Mouse (Mus musculus): ENCODE measurements around the gene Baz1b.
"Not testable (repeated sequence)": the region's sequence is repeated elsewhere in the genome, so short reads cannot be mapped to it uniquely, and the experiment has no call there.

The Baz1b gene

GRCm38 (mm10) chr5:135180796-135181195, 6.3 kb upstream of the Baz1b start:
- DNase-seq: no peak

- DNase-seq: no peak
Measured at GRCm38 (mm10) chr5:135181776-135182175, 5.3 kb upstream of the Baz1b start.

- DNase-seq: no peak
Measured at GRCm38 (mm10) chr5:135183131-135183861, 3.8 kb upstream of the Baz1b start.

- DNase-seq: no peak
Measured at GRCm38 (mm10) chr5:135185016-135185415, 2.0 kb upstream of the Baz1b start.

- peak; percentile 21 to 33 for DNase-seq
Measured at GRCm38 (mm10) chr5:135185596-135185995, 1.5 kb upstream of the Baz1b start.

- no peak for DNase-seq
Measured at GRCm38 (mm10) chr5:135186231-135186620, 838 bp upstream of the Baz1b start.

GRCm38 (mm10) chr5:135187349-135188213, 517 bp downstream of the Baz1b start:
- DNase-seq: no peak

- DNase-seq: no peak
Measured at GRCm38 (mm10) chr5:135188214-135188554, 1.1 kb downstream of the Baz1b start.

GRCm38 (mm10) chr5:135189281-135190022, 2.4 kb downstream of the Baz1b start:
- no peak for DNase-seq

GRCm38 (mm10) chr5:135191620-135192019, 4.6 kb downstream of the Baz1b start:
- DNase-seq: peak; percentile 44 to 57

- DNase-seq: no peak
Measured at GRCm38 (mm10) chr5:135192431-135192830, 5.4 kb downstream of the Baz1b start.

GRCm38 (mm10) chr5:135196367-135196766, 9.3 kb downstream of the Baz1b start:
- no peak for DNase-seq

- no peak for DNase-seq
Measured at GRCm38 (mm10) chr5:135202763-135203162, 15.7 kb downstream of the Baz1b start.

- no peak for DNase-seq
Measured at GRCm38 (mm10) chr5:135208197-135208596, 21.1 kb downstream of the Baz1b start.

- no peak for DNase-seq
Measured at GRCm38 (mm10) chr5:135216871-135217270, 29.8 kb downstream of the Baz1b start.

- DNase-seq: no peak
Measured at GRCm38 (mm10) chr5:135220941-135221340, 33.9 kb downstream of the Baz1b start.

- DNase-seq: no peak
Measured at GRCm38 (mm10) chr5:135222066-135222465, 35.0 kb downstream of the Baz1b start.

- DNase-seq: no peak
Measured at GRCm38 (mm10) chr5:135224169-135224568, 37.1 kb downstream of the Baz1b start.

- DNase-seq: not testable (repeated sequence)
Measured at GRCm38 (mm10) chr5:135225879-135226278, 38.8 kb downstream of the Baz1b start.

- DNase-seq: no peak
Measured at GRCm38 (mm10) chr5:135230186-135230585, 43.1 kb downstream of the Baz1b start.

- DNase-seq: no peak
Measured at GRCm38 (mm10) chr5:135233166-135233920, 46.3 kb downstream of the Baz1b start.

GRCm38 (mm10) chr5:135236571-135236970, 49.5 kb downstream of the Baz1b start:
- peak; percentile 41 to 52 for DNase-seq

GRCm38 (mm10) chr5:135238832-135239231, 51.8 kb downstream of the Baz1b start:
- no peak for DNase-seq

All from thymus, postnatal 36 days (tissue).